Mouse (Mus musculus): ENCODE data around the gene Cenpo. TPM values are rescaled to one million over a fixed set of nuclear protein-coding genes. Genes with fewer than 3 reads are reported as not detected.

Cenpo gene
- polyA plus RNA-seq (2014; fragmentation: Nextera tagmentation; extraction: Ambion mirVana), result 7.3 and 8.1 TPM in 2 replicates

GRCm38 (mm10) chr12:4233572-4234508 lies at the start of gene Cenpo, which contains the start of gene Ptrhd1:
Gene Cenpo (minus strand): TSS chr12:4234294.
Gene Ptrhd1 (plus strand): TSS chr12:4234027.
- ATAC-seq (ENCODE audit: insufficient number of reproducible peaks, insufficient read depth, low FRiP score, low read depth), result peak; percentile 94
- Histone ChIP-seq H3K9ac (ENCODE audit: low read length) (peak within 1 kb of the TSS; percentile 69), H3K4me3 (ENCODE audit: control insufficient read depth in 1 of 2, insufficient read depth in 1 of 2, low read depth in 1 of 2, low read length in 2 of 2) (peak within 1 kb of the TSS; percentile 66 to 67), H3K4me1 (ENCODE audit: control insufficient read depth in 2 of 2, insufficient read depth in 2 of 2, low read length in 2 of 2) (peaks cover 0 to 3% of the 10 kb centered on the region in 2 experiments; a peak in 1 of 4 replicates), H3K4me2 (ENCODE audit: low read length) (peak within 1 kb of the TSS; percentile 63), H3K27me3 (ENCODE audit: control insufficient read depth, insufficient read depth, low read length) (no peaks in the 10 kb centered on the region), H3K36me3 (ENCODE audit: control insufficient read depth, insufficient read depth, low read length) (peaks cover 28% of the 10 kb centered on the region), H3K27ac (replicated peaks in 1 of 2; ENCODE audit: control insufficient read depth in 1 of 2, insufficient read depth in 1 of 2, low read depth in 2 of 2, low read length in 2 of 2) (peak within 1 kb of the TSS; percentile 89 to 94), H3K9me3 (ENCODE audit: control insufficient read depth, low read length) (no peaks in the 10 kb centered on the region)
- under 1% methylated on average over 50 of the region's 50 CpGs for WGBS

GRCm38 (mm10) chr12:4279878-4280277 lies 45.8 kb upstream of the Cenpo start:
- ATAC-seq (ENCODE audit: insufficient number of reproducible peaks, insufficient read depth, low FRiP score, low read depth), result no peak
- Histone ChIP-seq H3K4me1 (ENCODE audit: control insufficient read depth in 2 of 2, insufficient read depth in 2 of 2, low read length in 2 of 2) (peaks cover 0 to 9% of the 10 kb centered on the region in 2 experiments; a peak in 2 of 4 replicates), H3K36me3 (ENCODE audit: control insufficient read depth, insufficient read depth, low read length) (peaks cover 7% of the 10 kb centered on the region), H3K9me3 (ENCODE audit: control insufficient read depth, low read length) (no peaks in the 10 kb centered on the region), H3K4me3 (ENCODE audit: control insufficient read depth in 1 of 2, insufficient read depth in 1 of 2, low read depth in 1 of 2, low read length in 2 of 2) (no peak overlapping the region), H3K27me3 (ENCODE audit: control insufficient read depth, insufficient read depth, low read length) (no peaks in the 10 kb centered on the region), H3K4me2 (ENCODE audit: low read length) (no peak overlapping the region), H3K27ac (replicated peaks in 1 of 2; ENCODE audit: control insufficient read depth in 1 of 2, insufficient read depth in 1 of 2, low read depth in 2 of 2, low read length in 2 of 2) (no peak overlapping the region), H3K9ac (ENCODE audit: low read length) (no peak overlapping the region)
- WGBS, result 83% methylated on average over 3 of the region's 3 CpGs

GRCm38 (mm10) chr12:4278978-4279755 lies 45.1 kb upstream of the Cenpo start:
- Histone ChIP-seq H3K9me3 (ENCODE audit: control insufficient read depth, low read length) (no peaks in the 10 kb centered on the region), H3K4me2 (ENCODE audit: low read length) (no peak overlapping the region), H3K27me3 (ENCODE audit: control insufficient read depth, insufficient read depth, low read length) (no peaks in the 10 kb centered on the region), H3K4me3 (ENCODE audit: control insufficient read depth in 1 of 2, insufficient read depth in 1 of 2, low read depth in 1 of 2, low read length in 2 of 2) (no peak overlapping the region), H3K36me3 (ENCODE audit: control insufficient read depth, insufficient read depth, low read length) (peaks cover 13% of the 10 kb centered on the region), H3K4me1 (ENCODE audit: control insufficient read depth in 2 of 2, insufficient read depth in 2 of 2, low read length in 2 of 2) (peaks cover 0 to 9% of the 10 kb centered on the region in 2 experiments; a peak in 2 of 4 replicates), H3K27ac (replicated peaks in 1 of 2; ENCODE audit: control insufficient read depth in 1 of 2, insufficient read depth in 1 of 2, low read depth in 2 of 2, low read length in 2 of 2) (no peak overlapping the region), H3K9ac (ENCODE audit: low read length) (no peak overlapping the region)
- 93% methylated on average over 3 of the region's 3 CpGs for WGBS
- no peak for ATAC-seq (ENCODE audit: insufficient number of reproducible peaks, insufficient read depth, low FRiP score, low read depth)

- Histone ChIP-seq H3K27ac (replicated peaks in 1 of 2; ENCODE audit: control insufficient read depth in 1 of 2, insufficient read depth in 1 of 2, low read depth in 2 of 2, low read length in 2 of 2) (no peak overlapping the region), H3K36me3 (ENCODE audit: control insufficient read depth, insufficient read depth, low read length) (peaks cover 70% of the 10 kb centered on the region), H3K27me3 (ENCODE audit: control insufficient read depth, insufficient read depth, low read length) (no peaks in the 10 kb centered on the region), H3K9ac (ENCODE audit: low read length) (no peak overlapping the region), H3K4me1 (ENCODE audit: control insufficient read depth in 2 of 2, insufficient read depth in 2 of 2, low read length in 2 of 2) (no peaks in the 10 kb centered on the region), H3K4me3 (ENCODE audit: control insufficient read depth in 1 of 2, insufficient read depth in 1 of 2, low read depth in 1 of 2, low read length in 2 of 2) (no peak overlapping the region), H3K9me3 (ENCODE audit: control insufficient read depth, low read length) (peaks cover 7% of the 10 kb centered on the region; the same call in 1 of the 2 replicates), H3K4me2 (ENCODE audit: low read length) (no peak overlapping the region)
- no peak for ATAC-seq (ENCODE audit: insufficient number of reproducible peaks, insufficient read depth, low FRiP score, low read depth)
- 93% methylated on average over 6 of the region's 6 CpGs for WGBS
These were observed 37.0 kb upstream of the Cenpo start for GRCm38 (mm10) chr12:4271078-4271477.

GRCm38 (mm10) chr12:4267765-4268164 lies 33.7 kb upstream of the Cenpo start:
- no peak for ATAC-seq (ENCODE audit: insufficient number of reproducible peaks, insufficient read depth, low FRiP score, low read depth)
- Histone ChIP-seq H3K4me3 (ENCODE audit: control insufficient read depth in 1 of 2, insufficient read depth in 1 of 2, low read depth in 1 of 2, low read length in 2 of 2) (no peak overlapping the region), H3K4me1 (ENCODE audit: control insufficient read depth in 2 of 2, insufficient read depth in 2 of 2, low read length in 2 of 2) (no peaks in the 10 kb centered on the region), H3K36me3 (ENCODE audit: control insufficient read depth, insufficient read depth, low read length) (peaks cover 72% of the 10 kb centered on the region), H3K9me3 (ENCODE audit: control insufficient read depth, low read length) (peaks cover 7% of the 10 kb centered on the region; the same call in 1 of the 2 replicates), H3K27me3 (ENCODE audit: control insufficient read depth, insufficient read depth, low read length) (no peaks in the 10 kb centered on the region), H3K27ac (replicated peaks in 1 of 2; ENCODE audit: control insufficient read depth in 1 of 2, insufficient read depth in 1 of 2, low read depth in 2 of 2, low read length in 2 of 2) (no peak overlapping the region), H3K9ac (ENCODE audit: low read length) (no peak overlapping the region), H3K4me2 (ENCODE audit: low read length) (no peak overlapping the region)
- WGBS, result 91% methylated on average over 4 of the region's 4 CpGs

GRCm38 (mm10) chr12:4252742-4253655 lies 18.9 kb upstream of the Cenpo start:
- Histone ChIP-seq H3K9me3 (ENCODE audit: control insufficient read depth, low read length) (no peaks in the 10 kb centered on the region), H3K4me3 (ENCODE audit: control insufficient read depth in 1 of 2, insufficient read depth in 1 of 2, low read depth in 1 of 2, low read length in 2 of 2) (no peak overlapping the region), H3K4me1 (ENCODE audit: control insufficient read depth in 2 of 2, insufficient read depth in 2 of 2, low read length in 2 of 2) (no peaks in the 10 kb centered on the region), H3K36me3 (ENCODE audit: control insufficient read depth, insufficient read depth, low read length) (peaks cover 30% of the 10 kb centered on the region), H3K4me2 (ENCODE audit: low read length) (no peak overlapping the region), H3K27ac (replicated peaks in 1 of 2; ENCODE audit: control insufficient read depth in 1 of 2, insufficient read depth in 1 of 2, low read depth in 2 of 2, low read length in 2 of 2) (no peak overlapping the region), H3K9ac (ENCODE audit: low read length) (no peak overlapping the region), H3K27me3 (ENCODE audit: control insufficient read depth, insufficient read depth, low read length) (no peaks in the 10 kb centered on the region)
- ATAC-seq (ENCODE audit: insufficient number of reproducible peaks, insufficient read depth, low FRiP score, low read depth), result no peak
- 84% methylated on average over 16 of the region's 16 CpGs for WGBS

- no peaks in the 10 kb centered on the region for H3K27me3 ChIP-seq (ENCODE audit: control insufficient read depth, insufficient read depth, low read length)
- WGBS, result 88% methylated on average over 6 of the region's 6 CpGs
- H3K9me3 ChIP-seq (ENCODE audit: control insufficient read depth, low read length), result no peaks in the 10 kb centered on the region
- H3K9ac ChIP-seq (ENCODE audit: low read length), result no peak overlapping the region
- no peaks in the 10 kb centered on the region for H3K4me1 ChIP-seq (ENCODE audit: control insufficient read depth in 2 of 2, insufficient read depth in 2 of 2, low read length in 2 of 2)
- H3K36me3 ChIP-seq (ENCODE audit: control insufficient read depth, insufficient read depth, low read length), result peaks cover 31% of the 10 kb centered on the region
- ATAC-seq (ENCODE audit: insufficient number of reproducible peaks, insufficient read depth, low FRiP score, low read depth), result no peak
- H3K27ac ChIP-seq (replicated peaks in 1 of 2; ENCODE audit: control insufficient read depth in 1 of 2, insufficient read depth in 1 of 2, low read depth in 2 of 2, low read length in 2 of 2), result no peak overlapping the region
- no peak overlapping the region for H3K4me2 ChIP-seq (ENCODE audit: low read length)
- H3K4me3 ChIP-seq (ENCODE audit: control insufficient read depth in 1 of 2, insufficient read depth in 1 of 2, low read depth in 1 of 2, low read length in 2 of 2), result no peak overlapping the region
These were observed 15.7 kb upstream of the Cenpo start for GRCm38 (mm10) chr12:4249786-4250185.

All from heart, embryonic 14.5 days (tissue).